20 mouse cellular contexts compared by ENCODE assay signal in the genomic region with DNA sequence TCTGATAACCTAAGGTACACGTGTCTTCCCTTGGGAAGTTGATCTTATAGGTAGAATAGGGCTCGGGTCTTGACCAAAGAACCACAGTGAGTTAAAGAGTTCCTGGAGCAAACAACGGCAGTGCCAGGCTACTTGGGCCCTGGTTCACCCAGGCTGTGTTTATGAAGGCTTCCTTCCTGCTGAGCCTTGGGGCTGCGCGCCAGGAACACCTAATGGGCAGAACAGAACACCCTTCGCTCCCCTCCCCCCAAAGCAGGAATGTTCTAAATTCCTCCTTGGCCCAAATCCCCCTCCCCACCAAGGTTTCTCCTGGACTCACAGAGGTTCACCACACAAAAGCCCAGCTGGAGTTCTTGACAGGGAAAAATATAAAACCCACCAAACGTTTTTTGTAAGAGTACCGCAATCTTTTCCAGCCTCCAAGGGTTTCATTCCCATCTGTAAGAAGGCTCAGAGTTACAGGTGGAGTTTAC. TPM values are rescaled to one million over a fixed set of nuclear protein-coding genes. Genes with fewer than 3 reads are reported as not detected.
DNase-seq lines count a peak whose midpoint lies in the region; ATAC-seq lines count a peak whose summit lies in the region.
"Had no signal": no experiment of that assay in that cellular context is flagged by ENCODE, and none has a peak within 500 bp of the region (broad histone marks: within the 10 kb centered on the region; RNA-seq: fewer than 3 reads in every experiment).

A gene (plus strand): TSS at position 423 of the 473 bp plus-strand sequence.

- no peak within 1 kb of the TSS for H3K27ac ChIP-seq in neural tube, embryonic 15.5 days (replicated peaks)
- no peak within 1 kb of the TSS for H3K27ac ChIP-seq in intestine, embryonic 16.5 days (ENCODE audit: low read length)
- no peak within 1 kb of the TSS for H3K27ac ChIP-seq in stomach, embryonic 16.5 days (ENCODE audit: low read length)
- H3K27ac ChIP-seq: embryonic facial prominence, embryonic 12.5 days; forebrain, embryonic 13.5 days; heart, embryonic 10.5 days; hindbrain, embryonic 10.5 days; hindbrain, postnatal 0 days; limb, embryonic 12.5 days; liver, embryonic 14.5 days; neural tube, embryonic 13.5 days had no signal

- H3K27me3 ChIP-seq in neural tube, embryonic 15.5 days (replicated peaks), result 0 out of 2 replicates have a peak, but pooled peaks cover 4% of the 10 kb centered on the region
- H3K27me3 ChIP-seq in intestine, embryonic 16.5 days (replicated peaks; ENCODE audit: control insufficient read depth, insufficient read depth, low read length), result no peaks in the 10 kb centered on the region
- peaks cover 6% of the 10 kb centered on the region; the same call in 1 of the 2 replicates for H3K27me3 ChIP-seq in stomach, embryonic 16.5 days (ENCODE audit: control insufficient read depth, insufficient read depth, low read length)
- H3K27me3 ChIP-seq: forebrain, embryonic 13.5 days had no signal

- no peaks in the 10 kb centered on the region for H3K9me3 ChIP-seq in neural tube, embryonic 15.5 days (replicated peaks)
- no peaks in the 10 kb centered on the region for H3K9me3 ChIP-seq in intestine, embryonic 16.5 days (ENCODE audit: control insufficient read depth, low read length)
- no peaks in the 10 kb centered on the region for H3K9me3 ChIP-seq in stomach, embryonic 16.5 days (replicated peaks; ENCODE audit: control insufficient read depth, low read length)
- H3K9me3 ChIP-seq: embryonic facial prominence, embryonic 12.5 days; forebrain, embryonic 13.5 days; heart, embryonic 10.5 days; hindbrain, embryonic 10.5 days; limb, embryonic 12.5 days; neural tube, embryonic 13.5 days had no signal

- DNase-seq in neural tube, embryonic 10.5 days (ENCODE audit: extremely low spot score, low spot score), result peak; percentile 6
- DNase-seq in kidney, postnatal 10 days, result peak; percentile 20
- DNase-seq in cerebellum, postnatal 10 days, result no peak
- DNase-seq: adrenal gland, postnatal 10 days; cerebellum, adult 9-11 months; gastrocnemius, postnatal 25 days had no signal

- no peak for ATAC-seq in neural tube, embryonic 15.5 days (ENCODE audit: low FRiP score)
- ATAC-seq in intestine, embryonic 16.5 days, result no peak
- ATAC-seq in stomach, embryonic 16.5 days (ENCODE audit: insufficient read depth, low FRiP score), result no peak
- no peak for ATAC-seq in granulocyte monocyte progenitor cell, adult 5-6 weeks (replicated peaks; ENCODE audit: poor library complexity, severe bottlenecking)
- ATAC-seq: forebrain, embryonic 13.5 days; hindbrain, postnatal 0 days had no signal

- no peaks in the 10 kb centered on the region for H3K36me3 ChIP-seq in neural tube, embryonic 15.5 days
- H3K36me3 ChIP-seq in intestine, embryonic 16.5 days (ENCODE audit: control insufficient read depth, insufficient read depth, low read length), result no peaks in the 10 kb centered on the region
- H3K36me3 ChIP-seq in stomach, embryonic 16.5 days (ENCODE audit: control insufficient read depth, insufficient read depth, low read length), result no peaks in the 10 kb centered on the region
- H3K36me3 ChIP-seq: embryonic facial prominence, embryonic 12.5 days; heart, embryonic 10.5 days; hindbrain, embryonic 10.5 days; limb, embryonic 12.5 days; neural tube, embryonic 13.5 days had no signal

- no peak within 1 kb of the TSS for H3K4me3 ChIP-seq in neural tube, embryonic 15.5 days (replicated peaks)
- H3K4me3 ChIP-seq in intestine, embryonic 16.5 days (ENCODE audit: low read length), result no peak within 1 kb of the TSS
- no peak within 1 kb of the TSS for H3K4me3 ChIP-seq in stomach, embryonic 16.5 days (replicated peaks; ENCODE audit: low read length)
- H3K4me3 ChIP-seq: embryonic facial prominence, embryonic 12.5 days; erythroblast, embryonic 14.5 days; forebrain, embryonic 13.5 days; heart, embryonic 10.5 days; hindbrain, embryonic 10.5 days; limb, embryonic 12.5 days; neural tube, embryonic 13.5 days had no signal

- no peak within 1 kb of the TSS for H3K9ac ChIP-seq in neural tube, embryonic 15.5 days (replicated peaks)
- no peak within 1 kb of the TSS for H3K9ac ChIP-seq in intestine, embryonic 16.5 days (ENCODE audit: low read depth, low read length)
- H3K9ac ChIP-seq in stomach, embryonic 16.5 days (ENCODE audit: low read length), result no peak within 1 kb of the TSS
- H3K9ac ChIP-seq: embryonic facial prominence, embryonic 12.5 days; forebrain, embryonic 13.5 days; limb, embryonic 12.5 days; liver, embryonic 14.5 days; neural tube, embryonic 13.5 days had no signal

- H3K4me2 ChIP-seq in neural tube, embryonic 15.5 days, result no peak within 1 kb of the TSS
- no peak within 1 kb of the TSS for H3K4me2 ChIP-seq in intestine, embryonic 16.5 days (ENCODE audit: low read depth, low read length)
- no peak within 1 kb of the TSS for H3K4me2 ChIP-seq in stomach, embryonic 16.5 days (ENCODE audit: low read depth, low read length)
- H3K4me2 ChIP-seq: embryonic facial prominence, embryonic 12.5 days; forebrain, embryonic 13.5 days; limb, embryonic 12.5 days; neural tube, embryonic 13.5 days had no signal

- no peaks in the 10 kb centered on the region for H3K4me1 ChIP-seq in neural tube, embryonic 15.5 days
- H3K4me1 ChIP-seq in intestine, embryonic 16.5 days (ENCODE audit: control insufficient read depth, insufficient read depth, low read length), result no peaks in the 10 kb centered on the region
- no peaks in the 10 kb centered on the region for H3K4me1 ChIP-seq in stomach, embryonic 16.5 days (ENCODE audit: control insufficient read depth, insufficient read depth, low read length)
- H3K4me1 ChIP-seq: embryonic facial prominence, embryonic 12.5 days; forebrain, embryonic 13.5 days; heart, embryonic 10.5 days; hindbrain, embryonic 10.5 days; limb, embryonic 12.5 days; neural tube, embryonic 13.5 days had no signal

- 73% methylated on average over 8 of the region's 8 CpGs for WGBS in neural tube, embryonic 15.5 days
- WGBS in intestine, embryonic 16.5 days, result 61% methylated on average over 8 of the region's 8 CpGs
- 61% methylated on average over 8 of the region's 8 CpGs for WGBS in stomach, embryonic 16.5 days

RNA-seq across cellular contexts. Expression of the gene that starts here (rescaled TPM):
- 0.27 and 1.9 TPM in 2 replicates for polyA plus RNA-seq in neural tube, embryonic 15.5 days (2015; fragmentation: Nextera tagmentation; extraction: Ambion mirVana)
- polyA plus RNA-seq in intestine, embryonic 16.5 days (2015; fragmentation: Nextera tagmentation; extraction: Ambion mirVana), result 88.3 and 108 TPM in 2 replicates
- 10.8 and 13.4 TPM in 2 replicates for polyA plus RNA-seq in stomach, embryonic 16.5 days (2015; fragmentation: Nextera tagmentation; extraction: Ambion mirVana)
- not detected in 2 replicates for total RNA-seq in granulocyte monocyte progenitor cell, adult 5-6 weeks (2014; fragmentation: Nextera tagmentation)
- not detected in 2 replicates for total RNA-seq in granulocyte monocyte progenitor cell, adult 5-6 weeks (2017)
- total RNA-seq: gastrocnemius, postnatal 25 days had no signal
- polyA plus RNA-seq: erythroblast, embryonic 14.5 days; heart, postnatal 0 days; limb, embryonic 12.5 days had no signal

Comparison
In these comparisons a context has a peak if more than half of its experiments do, and no peak if none do; other contexts are left out.
1. DNase-seq: peak in neural tube, embryonic 10.5 days (single experiment) and kidney, postnatal 10 days (single experiment); none in cerebellum, postnatal 10 days (0 of 2).